Mouse (Mus musculus) intestine, postnatal 0 days (tissue): ENCODE data around the gene Mmp27. TPM values are rescaled to one million over a fixed set of nuclear protein-coding genes. Genes with fewer than 3 reads are reported as not detected.

Experiments used
- ATAC-seq: fragments of 200-750 bp; cut with Nextera tagmentation; 2 replicates; pipeline ENCODE4 v1.8.0; 2017; ENCODE audit warnings: mild to moderate bottlenecking, moderate TSS enrichment, moderate library complexity
- H3K27ac ChIP-seq: fragments of 300-500 bp; sonication (generic); 2 replicates; pipeline ENCODE4 v1.5.1; 2014; ENCODE audit warnings: mild to moderate bottlenecking, low read depth, low read length, moderate library complexity
- H3K27me3 ChIP-seq: fragments of 300-500 bp; sonication (generic); replicated peaks from 2 replicates; pipeline ENCODE4 v1.6.1; 2014; ENCODE audit warnings: low read length, mixed read lengths; ENCODE audit not compliant: control insufficient read depth, insufficient read depth
- H3K36me3 ChIP-seq: fragments of 300-500 bp; sonication (generic); 2 replicates; pipeline ENCODE4 v1.6.1; 2014; ENCODE audit warnings: mild to moderate bottlenecking, moderate library complexity; ENCODE audit not compliant: control insufficient read depth, insufficient read depth
- H3K4me1 ChIP-seq: fragments of 300-500 bp; sonication (generic); replicated peaks from 2 replicates; pipeline ENCODE4 v1.6.1; 2014; ENCODE audit warnings: antibody characterized with exemption, low read length, mixed read lengths; ENCODE audit not compliant: control insufficient read depth, insufficient read depth
- H3K4me2 ChIP-seq: fragments of 300-500 bp; sonication (generic); replicated peaks from 2 replicates; pipeline ENCODE4 v1.6.1; 2014; ENCODE audit warnings: low read depth, mild to moderate bottlenecking, moderate library complexity
- H3K4me3 ChIP-seq: fragments of 300-500 bp; sonication (generic); 2 replicates; pipeline ENCODE4 v1.5.1; 2014; ENCODE audit warnings: low read depth, low read length
- H3K9ac ChIP-seq: fragments of 300-500 bp; sonication (generic); 2 replicates; pipeline ENCODE4 v1.6.1; 2014; ENCODE audit warnings: mild to moderate bottlenecking, low read depth, low read length
- H3K9me3 ChIP-seq: fragments of 300-500 bp; sonication (generic); 2 replicates; pipeline ENCODE4 v1.6.1; 2016; ENCODE audit warnings: mixed run types; ENCODE audit not compliant: control insufficient read depth
- CTCF ChIP-seq: sonication (generic); IDR thresholded peaks from 2 replicates; pipeline ENCODE4 v1.5.1; 2016; ENCODE audit warnings: low read depth, mild to moderate bottlenecking, control low read depth, antibody characterized with exemption, moderate library complexity
- polyA plus RNA-seq: library from polyadenylated mRNA; unstranded; fragments of >200 nt; fragmentation: Nextera tagmentation; extraction: Ambion mirVana; gene quantifications from 2 replicates; pipeline ENCODE4 v1.2.1, GENCODE M21; 2015

Mmp27 gene
- polyA plus RNA-seq, 1 experiment from 2014 or later = 0.26 TPM

DNA sequence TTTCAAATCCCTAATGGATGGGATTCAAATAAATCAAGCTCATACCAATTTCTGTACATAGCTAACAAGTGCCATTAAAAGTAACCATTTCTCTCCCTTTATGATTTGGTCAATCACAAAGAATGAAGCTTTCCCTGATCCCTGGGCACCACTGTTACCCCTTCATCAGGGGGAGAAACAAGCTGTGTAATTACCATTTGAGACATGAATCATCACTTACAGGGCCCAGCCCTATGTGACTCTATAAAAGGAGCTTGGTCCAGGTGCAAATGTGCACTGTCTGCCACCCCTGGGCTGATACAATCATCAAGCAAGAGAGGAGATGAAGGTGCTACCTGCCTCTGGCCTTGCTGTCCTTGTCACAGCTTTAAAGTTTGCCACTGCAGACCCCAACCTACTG, 56.7 kb downstream of the Mmp27 start, which contains the start of gene Mmp20:
Mmp20 (plus strand) TSS at position 301 of the 400 bp plus-strand sequence.
- no peak within 1 kb of the TSS for H3K4me3 ChIP-seq
- ATAC-seq = no peak
- no peak within 1 kb of the TSS for H3K27ac ChIP-seq
- no peaks in the 10 kb centered on the region for H3K9me3 ChIP-seq
- no peaks in the 10 kb centered on the region for H3K36me3 ChIP-seq
- no peaks in the 10 kb centered on the region for H3K4me1 ChIP-seq
- H3K9ac ChIP-seq = no peak within 1 kb of the TSS
- 0 out of 2 replicates have a peak, but pooled peaks cover 4% of the 10 kb centered on the region for H3K27me3 ChIP-seq
- no peak within 1 kb of the TSS for H3K4me2 ChIP-seq
- TF ChIP-seq CTCF = no peak

Other genes starting within 250 kb of the Mmp27 start
- gene Mmp12, start 227.0 kb upstream of the Mmp27 start, polyA plus RNA-seq = 0.21 and 0.27 TPM in 2 replicates
- gene Mmp1b, start 183.3 kb upstream of the Mmp27 start, polyA plus RNA-seq = not detected in 2 replicates
- gene Mmp3, start 125.6 kb upstream of the Mmp27 start, polyA plus RNA-seq = 0.07 TPM in 1 of 2 replicates, not detected in the other
- gene Mmp10, start 69.0 kb upstream of the Mmp27 start, polyA plus RNA-seq = 6.9 and 8.5 TPM in 2 replicates
- gene Mmp8, start 12.9 kb upstream of the Mmp27 start, polyA plus RNA-seq = 0.05 and 0.09 TPM in 2 replicates
- gene Mmp20, start 56.8 kb downstream of the Mmp27 start, polyA plus RNA-seq = 0.09 TPM in 1 of 2 replicates, not detected in the other
- 7.1 and 8.8 TPM in 2 replicates for gene Mmp7, start 120.7 kb downstream of the Mmp27 start, polyA plus RNA-seq
- gene Tmem123, start 192.6 kb downstream of the Mmp27 start, polyA plus RNA-seq = 32.8 and 36.5 TPM in 2 replicates